ENCODE assay signal across 8 mouse cellular contexts in genomic region chr11:46025962-46026392, GRCm38 (mm10). TPM values are rescaled to one million over a fixed set of nuclear protein-coding genes. Genes with fewer than 3 reads are reported as not detected.
DNase-seq lines count a peak whose midpoint lies in the region; ATAC-seq and TF ChIP-seq lines count a peak whose summit lies in the region.

No protein-coding gene starts in this region.

- ATAC-seq in hindbrain, embryonic 14.5 days (ENCODE audit: low FRiP score) = no peak
- peak; percentile 83 for ATAC-seq in lung, postnatal 0 days

- DNase-seq in hindbrain, embryonic 10.5 days (ENCODE audit: low spot score) = peak; percentile 26
- no peak for DNase-seq in hindbrain, embryonic 14.5 days (ENCODE audit: low spot score)
- peak; percentile 65 for DNase-seq in adipocyte (ENCODE audit: low spot score)
- peak; percentile 28 for DNase-seq in gastrocnemius, postnatal 25 days
- DNase-seq in lung, postnatal 0 days (ENCODE audit: low spot score) = peak; percentile 50
- no peak for DNase-seq in right cerebral cortex, adult 2 months (ENCODE audit: low spot score in 2 of 2)
- DNase-seq in spleen, postnatal 10 days (ENCODE audit: low spot score in 2 of 2) = no peak
- no peak for DNase-seq in neural tube, embryonic 10.5 days (ENCODE audit: extremely low spot score, low spot score)

- no peaks in the 10 kb centered on the region for H3K9me3 ChIP-seq in hindbrain, embryonic 10.5 days
- no peaks in the 10 kb centered on the region for H3K9me3 ChIP-seq in hindbrain, embryonic 14.5 days (ENCODE audit: control insufficient read depth, low read length)
- no peaks in the 10 kb centered on the region for H3K9me3 ChIP-seq in lung, postnatal 0 days (ENCODE audit: low read length)

- H3K4me1 ChIP-seq in hindbrain, embryonic 10.5 days (replicated peaks) = peaks cover 7% of the 10 kb centered on the region
- H3K4me1 ChIP-seq in hindbrain, embryonic 14.5 days (replicated peaks; ENCODE audit: control insufficient read depth, insufficient read depth, low read length) = no peaks in the 10 kb centered on the region
- H3K4me1 ChIP-seq in lung, postnatal 0 days (ENCODE audit: insufficient read depth, low read depth, low read length) = no peaks in the 10 kb centered on the region

- TF ChIP-seq EP300 in lung, postnatal 0 days (IDR thresholded peaks at IDR 0.05) = 0 out of 2 replicates have a peak, but pooled peaks have one; percentile 3

- TF ChIP-seq CTCF in lung, postnatal 0 days (IDR thresholded peaks at IDR 0.05) = no peak

- no peak overlapping the region for H3K4me3 ChIP-seq in hindbrain, embryonic 10.5 days
- no peak overlapping the region for H3K4me3 ChIP-seq in hindbrain, embryonic 14.5 days (replicated peaks; ENCODE audit: low read length)
- H3K4me3 ChIP-seq in lung, postnatal 0 days (ENCODE audit: low read depth, low read length) = no peak overlapping the region

- no peaks in the 10 kb centered on the region for H3K36me3 ChIP-seq in hindbrain, embryonic 10.5 days
- H3K36me3 ChIP-seq in hindbrain, embryonic 14.5 days (replicated peaks; ENCODE audit: control insufficient read depth, insufficient read depth) = no peaks in the 10 kb centered on the region
- H3K36me3 ChIP-seq in lung, postnatal 0 days (ENCODE audit: insufficient read depth, low read length) = no peaks in the 10 kb centered on the region

- no peak overlapping the region for H3K4me2 ChIP-seq in hindbrain, embryonic 14.5 days (replicated peaks)
- H3K4me2 ChIP-seq in lung, postnatal 0 days (replicated peaks; ENCODE audit: low read depth, low read length) = no peak overlapping the region

- no peak overlapping the region for H3K27ac ChIP-seq in hindbrain, embryonic 10.5 days
- H3K27ac ChIP-seq in hindbrain, embryonic 14.5 days = no peak overlapping the region
- no peak overlapping the region for H3K27ac ChIP-seq in lung, postnatal 0 days (ENCODE audit: low read length)

- H3K27me3 ChIP-seq in hindbrain, embryonic 10.5 days (ENCODE audit: insufficient read depth, poor library complexity, severe bottlenecking) = no peaks in the 10 kb centered on the region
- H3K27me3 ChIP-seq in hindbrain, embryonic 14.5 days (ENCODE audit: control insufficient read depth, insufficient read depth, low read length) = no peaks in the 10 kb centered on the region
- no peaks in the 10 kb centered on the region for H3K27me3 ChIP-seq in lung, postnatal 0 days (replicated peaks; ENCODE audit: insufficient read depth, low read length)

- H3K9ac ChIP-seq in hindbrain, embryonic 14.5 days = no peak overlapping the region
- H3K9ac ChIP-seq in lung, postnatal 0 days (replicated peaks; ENCODE audit: low read depth) = no peak overlapping the region

- whole genome bisulfite sequencing in hindbrain, embryonic 10.5 days = 47% methylated on average over 7 of the region's 7 CpGs
- 36% methylated on average over 7 of the region's 7 CpGs for WGBS in hindbrain, embryonic 14.5 days
- WGBS in lung, postnatal 0 days = 5% methylated on average over 7 of the region's 7 CpGs

RNA-seq across cellular contexts. Expression of gene Gm12166, which starts 26.1 kb away (rescaled TPM):
- 2.6 and 4.0 TPM in 2 replicates for polyA plus RNA-seq in hindbrain, embryonic 10.5 days (2016; fragmentation: Nextera tagmentation; extraction: Ambion mirVana)
- 4.4 and 6.6 TPM in 2 replicates for polyA plus RNA-seq in hindbrain, embryonic 14.5 days (2014; fragmentation: Nextera tagmentation; extraction: Ambion mirVana)
- total RNA-seq in gastrocnemius, postnatal 25 days (2021) = 1 to 10 TPM in 1 of 2 experiments, under 1 TPM in 1; 0.51 to 1.2 TPM
- 8.0 and 8.3 TPM in 2 replicates for polyA plus RNA-seq in lung, postnatal 0 days (2015; fragmentation: Nextera tagmentation; extraction: Ambion mirVana)

RNA-seq across cellular contexts. Expression of gene Adam19, which starts 29.8 kb away (rescaled TPM):
- 12.9 and 14.0 TPM in 2 replicates for polyA plus RNA-seq in hindbrain, embryonic 10.5 days (2016; fragmentation: Nextera tagmentation; extraction: Ambion mirVana)
- 12.2 and 14.5 TPM in 2 replicates for polyA plus RNA-seq in hindbrain, embryonic 14.5 days (2014; fragmentation: Nextera tagmentation; extraction: Ambion mirVana)
- total RNA-seq in gastrocnemius, postnatal 25 days (2021) = 1 to 10 TPM; 4.9 to 8.0 TPM
- polyA plus RNA-seq in lung, postnatal 0 days (2015; fragmentation: Nextera tagmentation; extraction: Ambion mirVana) = 11.4 and 12.4 TPM in 2 replicates

RNA-seq across cellular contexts. Expression of gene Sox30, which starts 45.9 kb away (rescaled TPM):
- polyA plus RNA-seq in hindbrain, embryonic 10.5 days (2016; fragmentation: Nextera tagmentation; extraction: Ambion mirVana) = 0.14 TPM in 1 of 2 replicates, not detected in the other
- 0.08 and 0.09 TPM in 2 replicates for polyA plus RNA-seq in hindbrain, embryonic 14.5 days (2014; fragmentation: Nextera tagmentation; extraction: Ambion mirVana)
- not detected for total RNA-seq in gastrocnemius, postnatal 25 days (2021)
- 0.11 and 0.23 TPM in 2 replicates for polyA plus RNA-seq in lung, postnatal 0 days (2015; fragmentation: Nextera tagmentation; extraction: Ambion mirVana)

Comparison
In these comparisons a context has a peak if more than half of its experiments do, and no peak if none do; other contexts are left out.
1. DNase-seq: peak in hindbrain, embryonic 10.5 days (single experiment), adipocyte (single experiment), gastrocnemius, postnatal 25 days (single experiment) and lung, postnatal 0 days (single experiment); none in hindbrain, embryonic 14.5 days (single experiment), right cerebral cortex, adult 2 months (0 of 2), spleen, postnatal 10 days (0 of 2) and neural tube, embryonic 10.5 days (single experiment).